Mouse (Mus musculus) cerebellum, postnatal 36 days (tissue): Measurements from ENCODE around the gene Mesd.
"Not testable (repeated sequence)": the region's sequence is repeated elsewhere in the genome, so short reads cannot be mapped to it uniquely, and the experiment has no call there.

Experiments
- DNase-seq, 2 experiments: peaks; one replicate each; pipeline ENCODE4 v3.0.0; 2021 to 2022; ENCODE audit warnings: mixed read lengths in 2 of 2

Mesd gene

GRCm38 (mm10) chr7:83878676-83879448 is 5.4 kb upstream of the Mesd start:
- DNase-seq = no peak

DNA sequence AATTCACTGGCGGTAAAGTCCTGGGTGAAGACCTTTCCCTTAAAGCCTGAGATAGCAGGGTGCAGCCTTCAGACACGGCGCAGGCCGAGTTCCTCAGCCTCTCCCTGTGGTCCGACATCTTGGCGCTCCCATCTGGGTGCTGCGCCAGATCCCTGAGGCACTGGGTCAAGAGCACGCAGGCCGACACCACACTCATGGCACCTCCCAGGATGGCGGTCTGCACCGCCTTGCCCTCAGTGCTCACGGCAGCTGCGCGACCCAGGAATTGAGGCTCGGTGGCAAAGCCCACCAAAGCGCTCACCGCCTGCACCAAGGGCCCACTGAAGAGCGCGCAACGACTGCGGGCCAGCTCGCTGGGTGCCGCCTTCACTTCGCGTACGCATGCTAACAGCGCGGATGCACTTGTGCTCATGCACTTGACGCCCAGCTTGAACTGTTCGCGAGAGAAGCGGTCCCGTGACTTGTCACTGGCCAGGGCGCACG is 2.1 kb upstream of the Mesd start:
- DNase-seq = peak in 1 of 2 experiments; percentile 21

- peak; percentile 45 to 46 for DNase-seq
Observed at GRCm38 (mm10) chr7:83882633-83883275, 1.5 kb upstream of the Mesd start.

DNA sequence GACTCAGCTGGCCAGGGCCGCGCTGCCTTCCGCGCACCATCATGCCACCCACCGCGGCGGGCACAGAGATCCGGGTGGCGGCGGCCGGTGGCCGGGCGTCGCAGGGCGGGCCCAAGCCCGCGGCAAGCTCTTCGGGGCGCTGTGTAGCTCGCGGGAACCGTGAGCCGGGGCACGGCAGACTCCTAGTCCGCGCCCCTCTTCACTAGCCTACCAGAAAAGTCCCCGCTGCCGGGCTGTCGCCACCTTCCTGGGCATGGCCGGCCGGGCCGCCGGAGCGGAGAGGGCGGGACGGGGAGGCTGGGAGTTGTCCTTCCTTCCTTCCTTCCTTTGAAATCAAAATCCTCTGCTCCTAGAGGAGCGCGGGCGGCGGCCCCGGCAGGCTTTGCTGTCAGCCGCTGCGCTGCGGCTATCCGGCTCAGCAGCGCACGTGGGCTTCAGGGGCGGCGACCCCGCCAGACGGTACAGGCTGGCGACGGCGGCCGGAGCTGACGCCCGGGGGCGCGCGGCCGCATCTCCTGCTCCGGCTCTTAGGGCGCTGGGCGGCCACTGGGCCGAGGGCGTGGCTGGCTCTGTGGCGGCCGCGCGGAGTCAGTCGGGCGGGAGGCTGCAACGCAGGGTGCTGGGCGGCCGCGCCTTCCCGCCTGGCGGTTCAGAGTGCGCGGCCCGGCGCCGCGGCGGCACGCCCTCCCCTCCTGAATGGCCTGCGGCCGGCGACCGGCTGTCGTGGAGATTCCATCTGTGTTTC is 818 bp upstream of the Mesd start:
- DNase-seq = peak in 1 of 2 experiments; percentile 66

DNA sequence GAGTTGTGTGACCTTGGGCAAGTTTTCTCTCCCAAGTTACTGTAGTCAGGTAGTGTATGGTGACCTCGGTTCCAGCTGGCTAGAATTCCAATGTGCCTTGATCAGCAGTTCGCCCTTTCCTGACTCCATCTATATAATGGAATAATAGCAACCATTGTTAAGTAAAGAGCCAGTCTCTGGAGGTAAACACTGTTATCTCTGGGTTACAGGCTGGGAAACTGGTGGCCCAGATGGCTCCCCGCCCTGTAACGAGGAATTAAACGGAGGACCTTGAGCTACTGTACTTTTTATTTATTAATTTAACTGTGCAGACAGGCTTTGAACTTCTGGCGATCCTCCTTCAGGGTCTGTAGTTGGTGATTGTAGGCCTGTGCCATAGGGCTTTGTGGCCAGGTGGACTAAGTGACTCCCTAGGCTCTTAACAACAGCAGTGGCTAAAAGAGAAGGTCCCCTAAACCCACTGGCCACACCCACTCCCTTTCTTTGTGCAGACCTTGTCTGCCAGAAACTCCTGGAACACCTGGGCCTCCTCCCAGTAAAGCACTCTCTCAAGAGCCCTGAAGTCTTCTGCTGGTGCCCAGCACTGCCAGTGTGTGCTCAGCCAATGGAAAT is 761 bp downstream of the Mesd start:
- DNase-seq = no peak

- no peak for DNase-seq
Observed at GRCm38 (mm10) chr7:83885835-83886234, 1.6 kb downstream of the Mesd start.

GRCm38 (mm10) chr7:83886366-83887129 is 2.3 kb downstream of the Mesd start:
- DNase-seq = no peak

- DNase-seq = no peak
Observed at GRCm38 (mm10) chr7:83889383-83889782, 5.1 kb downstream of the Mesd start.

DNA sequence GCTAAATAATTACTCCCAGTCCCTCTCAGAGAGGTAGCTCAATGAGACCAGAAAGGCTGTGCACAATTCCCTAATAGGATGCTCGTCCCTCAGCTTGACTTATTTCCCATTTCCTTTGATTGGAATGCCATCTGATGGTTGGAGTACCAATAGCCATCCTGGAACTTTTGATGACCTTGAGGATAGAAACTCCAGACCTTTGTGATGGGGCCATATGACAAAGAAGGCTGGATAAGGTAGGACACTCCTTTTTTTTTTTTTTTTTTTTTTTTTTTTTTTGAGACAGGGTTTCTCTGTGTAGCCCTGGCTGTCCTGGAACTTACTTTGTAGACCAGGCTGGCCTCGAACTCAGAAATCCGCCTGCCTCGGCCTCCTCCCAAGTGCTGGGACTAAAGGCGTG is 5.7 kb downstream of the Mesd start:
- DNase-seq = not testable (repeated sequence)

DNA sequence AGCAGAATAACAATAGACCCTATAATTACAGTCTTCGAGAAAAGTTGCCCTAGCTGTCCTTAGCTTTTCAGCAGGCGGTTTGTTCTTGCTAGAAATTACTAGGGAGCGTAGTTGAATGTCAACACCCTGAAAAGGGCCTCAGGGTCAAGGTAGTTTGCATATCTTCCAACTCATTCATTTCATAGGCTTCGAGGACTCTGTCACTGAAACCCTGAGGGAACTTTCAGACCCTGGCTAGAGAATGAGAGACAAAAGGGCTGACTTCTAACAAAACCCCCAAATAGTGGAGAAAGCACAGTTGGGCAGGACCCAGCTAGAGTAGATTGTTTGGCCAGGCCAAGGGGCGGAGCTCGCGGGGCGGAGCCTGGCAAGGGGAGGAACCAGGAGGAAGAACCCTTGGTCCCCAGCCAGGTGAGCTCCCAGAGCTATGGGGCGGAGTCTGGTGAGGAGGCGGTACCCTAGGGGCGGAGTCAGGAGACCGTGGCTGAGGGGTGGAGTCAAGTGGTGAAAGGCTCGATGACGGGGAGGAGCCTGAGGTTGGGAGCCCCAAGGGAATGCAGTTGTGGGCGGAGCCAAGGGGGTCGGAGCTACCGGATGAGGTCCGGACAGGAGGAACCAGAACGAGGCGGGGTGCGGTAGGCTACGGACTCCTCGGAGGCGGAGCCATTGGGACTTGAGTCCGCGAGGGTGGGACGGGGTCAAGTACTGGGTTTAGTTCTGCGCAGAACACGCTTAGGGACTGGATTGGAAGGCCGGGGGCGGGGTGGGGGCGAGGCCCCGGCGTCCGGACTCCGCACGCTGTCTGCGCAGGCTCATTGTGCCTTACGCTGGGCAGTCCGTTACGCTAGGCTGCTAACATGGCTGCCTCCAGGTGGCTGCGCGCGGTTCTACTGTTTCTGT is 7.4 kb downstream of the Mesd start:
- peak; percentile 92 for DNase-seq

- DNase-seq = no peak
Observed at GRCm38 (mm10) chr7:83892333-83892669, 8.0 kb downstream of the Mesd start.

- DNase-seq = no peak
Observed at GRCm38 (mm10) chr7:83894348-83894747, 10.1 kb downstream of the Mesd start.

- no peak for DNase-seq
Observed at GRCm38 (mm10) chr7:83896077-83896740, 11.9 kb downstream of the Mesd start.

- DNase-seq = no peak
Observed at GRCm38 (mm10) chr7:83898267-83898666, 14.0 kb downstream of the Mesd start.

GRCm38 (mm10) chr7:83900519-83900918 is 16.3 kb downstream of the Mesd start:
- DNase-seq = no peak

DNA sequence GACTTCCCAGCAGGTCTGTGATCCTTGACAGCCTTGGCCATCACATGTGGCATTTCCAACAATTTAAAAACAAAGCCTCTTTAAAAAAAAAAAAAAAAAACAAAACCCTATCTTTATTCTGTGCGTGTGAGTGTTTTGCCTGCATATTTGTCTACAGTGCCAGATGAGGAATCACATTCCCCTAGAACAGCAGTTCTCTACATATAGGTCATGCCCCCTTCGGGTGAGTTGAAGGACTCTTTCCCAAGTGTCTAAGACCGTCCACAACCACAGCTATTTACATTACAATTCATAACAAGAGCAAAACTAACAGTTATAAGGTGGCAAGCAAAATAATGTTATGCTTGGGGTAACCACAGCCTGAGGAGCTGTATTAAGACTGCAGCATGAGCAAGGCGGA is 17.2 kb downstream of the Mesd start:
- DNase-seq = no peak

- no peak for DNase-seq
Observed at GRCm38 (mm10) chr7:83902296-83903145, 18.3 kb downstream of the Mesd start.

GRCm38 (mm10) chr7:83904831-83905230 is 20.6 kb downstream of the Mesd start:
- DNase-seq = no peak

DNA sequence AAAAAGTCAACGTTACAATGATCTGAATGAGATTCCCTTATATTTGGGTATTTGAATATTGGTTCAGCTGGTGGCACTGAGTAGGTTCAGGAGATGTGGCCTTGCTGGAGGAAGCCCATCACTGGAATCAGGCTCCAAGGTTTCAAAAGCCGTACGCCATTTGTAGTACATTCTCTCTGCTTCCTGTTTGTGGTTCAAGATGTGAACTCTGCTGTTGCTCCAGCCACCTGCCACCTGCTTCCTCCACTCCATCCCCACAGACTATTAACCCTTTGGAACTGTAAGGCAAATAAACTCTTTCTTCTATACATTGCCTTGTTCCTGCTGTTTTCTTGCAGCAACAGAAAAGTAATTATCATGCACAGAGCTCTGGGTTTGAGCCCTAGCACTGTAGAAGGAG is 27.6 kb downstream of the Mesd start:
- DNase-seq = no peak

- no peak for DNase-seq
Observed at GRCm38 (mm10) chr7:83913405-83913932, 29.2 kb downstream of the Mesd start.
